Mouse (Mus musculus): ENCODE results near the gene Ern1. TPM values are rescaled to one million over a fixed set of nuclear protein-coding genes. Genes with fewer than 3 reads are reported as not detected.
"Not testable (repeated sequence)": the region's sequence is repeated elsewhere in the genome, so short reads cannot be mapped to it uniquely, and the experiment has no call there.

Gene Ern1
- polyA plus RNA-seq, 3 experiments from 2014 or later: 1.4 to 1.8 (median 1.6) TPM

DNA sequence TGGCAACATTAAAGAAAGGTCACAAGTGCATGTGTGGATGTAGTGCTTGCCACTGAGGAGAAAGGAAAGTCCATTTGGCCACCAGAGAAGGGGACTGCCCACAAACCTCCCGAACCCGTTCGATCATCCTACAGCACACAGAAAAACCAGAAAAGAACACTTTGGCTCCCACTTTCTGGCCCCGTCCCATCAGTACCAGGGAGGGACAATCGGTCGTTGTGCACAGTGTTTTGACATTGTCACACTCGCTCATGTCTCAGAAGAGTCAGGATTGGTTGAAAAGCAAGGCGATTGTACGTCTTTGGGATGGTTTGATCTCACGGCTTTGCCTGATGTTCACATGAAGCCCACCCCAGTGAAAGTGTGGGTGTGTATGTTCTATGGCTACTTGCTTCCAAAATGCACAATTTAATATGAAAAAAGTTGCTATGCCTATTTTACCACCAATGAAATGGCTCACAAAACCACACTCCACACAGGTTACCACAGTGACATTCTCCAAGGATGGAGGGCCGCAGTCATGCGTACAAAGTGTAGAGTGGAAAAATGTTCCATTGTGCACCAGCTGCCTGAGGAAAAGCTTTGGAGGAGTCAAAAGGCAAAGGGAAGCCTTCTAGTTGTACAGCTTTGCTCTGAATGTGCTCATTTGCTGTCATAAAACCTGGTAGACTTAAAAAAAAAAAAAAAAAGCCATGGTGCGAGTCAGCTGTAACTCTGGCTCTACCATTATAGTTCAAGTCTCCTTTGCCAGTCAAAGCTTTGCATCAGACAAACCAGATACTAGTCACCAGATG lies 15.2 kb upstream of the Ern1 start:
- ATAC-seq: no peak

- ATAC-seq: no peak
Measured at GRCm38 (mm10) chr11:106502159-106502505, 14.5 kb upstream of the Ern1 start.

- ATAC-seq: peak; percentile 26
Measured at GRCm38 (mm10) chr11:106501308-106502158, 13.9 kb upstream of the Ern1 start.

GRCm38 (mm10) chr11:106500393-106501307 lies 13.0 kb upstream of the Ern1 start:
- ATAC-seq: peak; percentile 99

- no peak for ATAC-seq
Measured at GRCm38 (mm10) chr11:106498739-106499379, 11.2 kb upstream of the Ern1 start.

DNA sequence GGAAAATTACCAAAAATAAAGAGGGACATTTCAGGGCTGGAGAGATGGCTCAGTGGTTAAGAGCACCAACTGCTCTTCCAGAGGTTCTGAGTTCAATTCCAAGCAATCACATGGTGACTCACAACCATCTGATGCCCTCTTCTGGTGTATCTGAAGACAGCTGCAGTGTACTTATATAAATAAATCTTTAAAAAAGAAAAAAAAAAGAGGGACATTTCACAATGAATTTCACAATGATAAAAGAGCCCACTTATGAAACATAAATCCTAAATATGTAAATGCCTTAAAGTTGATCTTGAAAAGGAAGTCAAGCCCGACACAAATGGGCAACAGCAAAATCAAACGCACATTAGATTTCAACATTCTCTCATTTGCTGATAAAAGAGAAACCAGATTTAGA lies 10.3 kb upstream of the Ern1 start:
- ATAC-seq: no peak

DNA sequence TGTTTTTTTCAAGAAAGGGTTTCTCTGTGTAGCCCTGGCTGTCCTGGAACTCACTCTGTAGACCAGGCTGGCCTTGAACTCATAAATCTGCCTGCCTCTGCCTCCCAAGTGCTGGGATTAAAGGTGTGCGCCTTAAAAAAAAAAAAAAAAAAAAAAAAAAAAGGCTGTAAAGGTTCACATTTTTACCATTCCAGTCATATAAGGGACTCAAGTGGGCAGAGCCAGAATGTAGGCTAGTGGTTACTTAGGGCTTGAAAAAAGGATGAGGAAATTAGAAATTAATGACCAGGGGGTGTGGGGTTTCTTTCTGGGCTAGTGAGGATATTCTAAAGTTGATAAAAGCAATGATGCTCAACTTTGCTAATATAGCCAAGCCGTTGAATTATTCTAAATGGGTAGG lies 9.4 kb upstream of the Ern1 start:
- not testable (repeated sequence) for ATAC-seq

GRCm38 (mm10) chr11:106492984-106493669 lies 5.5 kb upstream of the Ern1 start:
- no peak for ATAC-seq

GRCm38 (mm10) chr11:106491393-106491792 lies 3.7 kb upstream of the Ern1 start:
- ATAC-seq: peak; percentile 46

GRCm38 (mm10) chr11:106490600-106490999 lies 2.9 kb upstream of the Ern1 start:
- not testable (repeated sequence) for ATAC-seq

DNA sequence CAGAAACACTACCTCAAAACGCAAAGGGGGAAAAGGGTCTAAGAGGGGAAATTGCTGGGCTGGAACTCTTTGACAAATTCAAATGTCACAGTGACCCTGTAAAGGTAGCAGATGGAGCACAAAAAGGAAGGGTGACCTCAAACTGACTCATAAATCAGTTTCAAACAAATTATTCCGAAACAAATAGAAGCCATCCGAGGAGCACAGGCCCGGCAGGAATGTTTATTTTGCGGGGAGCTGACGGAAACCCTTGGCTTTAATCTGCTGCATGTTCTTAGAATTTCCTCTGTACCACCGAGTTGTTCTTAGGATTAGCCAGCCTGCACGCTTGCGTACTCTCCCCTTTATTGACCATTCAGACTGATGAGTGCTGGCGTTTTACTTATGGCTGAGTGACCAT lies 2.4 kb upstream of the Ern1 start:
- ATAC-seq: no peak

DNA sequence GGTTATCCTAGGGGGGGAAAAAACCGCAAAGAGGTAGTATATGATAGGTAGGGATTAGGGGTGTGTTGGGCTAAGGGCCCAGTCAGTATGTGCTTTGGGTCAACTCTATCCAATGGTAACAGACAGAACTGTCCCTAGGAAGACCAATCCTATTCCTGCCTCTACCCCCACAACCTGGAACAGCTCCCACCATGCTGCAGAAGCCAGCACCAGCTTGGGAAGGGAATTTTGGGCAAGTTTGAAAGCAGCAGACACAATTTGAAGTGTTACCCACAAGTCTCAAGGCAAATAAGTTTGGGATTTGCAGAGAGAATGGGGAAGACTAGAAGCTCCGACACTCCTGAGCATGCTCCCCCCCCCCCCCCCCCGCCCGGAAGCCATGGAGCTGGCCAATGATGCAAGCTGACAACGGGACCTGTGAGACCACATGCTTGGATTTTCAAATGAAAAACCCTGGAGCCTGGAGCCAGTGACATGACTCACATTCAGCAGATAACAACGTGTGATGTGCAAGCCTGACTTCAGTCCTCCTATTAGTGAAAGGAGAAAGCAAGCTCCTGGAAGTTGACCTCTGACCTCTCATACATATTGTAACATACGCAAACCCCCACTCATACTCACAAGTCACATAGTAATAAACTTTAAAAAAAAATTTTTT lies 1.5 kb upstream of the Ern1 start:
- no peak for ATAC-seq

DNA sequence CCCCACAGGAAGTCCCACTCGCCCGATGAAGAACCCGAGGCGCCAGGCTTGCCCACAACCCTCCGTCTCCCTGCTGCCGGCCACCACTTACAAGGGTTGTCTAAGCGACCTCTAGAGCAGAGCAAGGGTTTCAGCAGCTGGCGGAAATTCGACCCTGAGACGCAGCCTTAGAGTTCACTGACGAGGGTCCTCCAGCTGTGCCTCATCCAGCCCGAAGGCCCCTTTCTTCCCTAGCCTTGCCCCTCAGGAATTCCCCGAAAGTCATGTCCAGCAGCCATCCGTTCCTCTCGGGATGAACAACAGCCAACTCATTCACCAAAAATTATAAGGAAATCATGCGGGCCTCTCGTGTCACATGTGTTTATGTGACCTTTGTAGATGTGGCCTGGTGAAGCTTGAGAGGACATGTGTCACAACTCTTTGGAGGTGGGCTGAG lies 492 bp upstream of the Ern1 start:
- no peak for ATAC-seq

DNA sequence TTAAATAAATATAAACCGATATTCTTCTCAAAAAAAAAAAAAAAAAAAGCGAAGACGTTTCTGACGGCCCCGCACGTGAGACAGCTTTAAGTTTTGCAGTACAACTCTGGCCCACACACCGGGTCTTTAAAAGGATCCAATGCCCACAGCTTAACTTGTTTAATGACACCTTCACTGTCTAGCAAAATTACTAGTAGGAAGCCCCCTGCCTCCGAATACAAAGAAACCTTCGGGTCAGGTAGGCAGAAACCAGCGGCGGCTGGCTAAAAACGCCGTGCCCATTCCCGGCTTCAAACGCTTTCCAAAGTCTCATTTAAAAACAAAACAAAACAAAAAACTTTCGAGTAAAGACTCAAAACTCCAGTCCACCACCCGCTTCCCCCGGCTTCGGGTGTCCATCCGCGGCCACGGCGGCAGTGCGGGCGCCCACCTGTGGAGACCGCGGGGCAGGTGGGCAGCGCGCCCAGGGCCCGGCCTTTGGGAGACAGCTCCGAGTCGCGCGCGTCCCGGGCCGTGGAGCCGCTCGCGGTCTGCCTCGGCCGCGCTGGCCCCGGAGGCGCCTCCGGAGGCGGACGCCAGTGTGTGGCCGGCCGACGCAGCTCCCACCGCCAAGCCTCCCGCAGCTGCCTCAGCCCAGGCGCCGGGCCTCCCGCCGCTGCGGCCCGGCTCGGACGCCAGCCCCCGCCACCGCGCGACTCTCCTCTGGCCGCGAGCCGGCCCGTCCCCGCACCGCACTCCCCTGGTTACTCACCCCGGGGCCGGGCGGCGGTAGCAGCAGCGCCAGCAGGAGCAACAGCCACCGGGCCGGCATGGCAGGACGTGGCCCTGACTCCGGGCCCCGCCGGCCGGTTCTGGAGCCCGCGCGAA lies 553 bp downstream of the Ern1 start:
- no peak for ATAC-seq

DNA sequence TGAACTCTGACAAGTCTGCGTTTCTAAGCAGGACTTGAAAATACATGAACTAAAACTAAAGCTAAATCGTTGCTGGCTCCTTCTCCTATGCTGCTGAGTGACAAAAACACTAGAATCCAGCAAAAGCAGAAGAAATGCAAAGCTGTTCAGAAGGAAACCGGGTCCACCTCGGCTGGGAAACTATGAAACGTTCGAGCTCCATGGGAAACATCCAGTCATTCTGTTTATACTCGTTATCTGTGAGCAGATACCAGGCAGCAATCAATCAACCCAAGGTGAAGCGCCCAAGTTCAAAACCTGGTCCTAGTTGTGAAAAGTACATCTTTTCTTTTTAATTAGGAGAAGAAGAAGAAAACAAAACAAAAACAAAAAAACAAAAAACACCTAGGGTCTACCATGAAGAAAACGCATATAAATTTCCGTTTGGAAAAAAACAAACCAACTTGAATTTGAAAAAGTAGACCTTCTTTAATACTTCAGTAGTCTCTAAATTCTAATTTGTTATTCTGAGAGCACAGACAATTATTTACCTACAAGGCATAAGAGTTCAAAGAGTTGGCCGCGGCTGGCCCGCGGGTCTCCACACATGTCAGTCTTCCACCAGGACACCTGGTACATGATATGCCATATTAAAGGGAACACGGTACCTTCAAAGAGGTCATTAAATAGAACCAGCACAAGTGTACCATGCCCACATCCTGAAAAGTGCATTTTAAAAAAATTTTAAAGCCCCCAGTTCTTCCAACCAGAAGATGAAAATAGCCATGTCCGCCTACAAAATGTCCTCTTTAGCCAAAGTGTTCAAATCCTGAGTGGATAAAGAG lies 1.4 kb downstream of the Ern1 start:
- ATAC-seq: no peak

GRCm38 (mm10) chr11:106485611-106486010 lies 2.0 kb downstream of the Ern1 start:
- no peak for ATAC-seq

- ATAC-seq: no peak
Measured at GRCm38 (mm10) chr11:106484875-106485274, 2.8 kb downstream of the Ern1 start.

DNA sequence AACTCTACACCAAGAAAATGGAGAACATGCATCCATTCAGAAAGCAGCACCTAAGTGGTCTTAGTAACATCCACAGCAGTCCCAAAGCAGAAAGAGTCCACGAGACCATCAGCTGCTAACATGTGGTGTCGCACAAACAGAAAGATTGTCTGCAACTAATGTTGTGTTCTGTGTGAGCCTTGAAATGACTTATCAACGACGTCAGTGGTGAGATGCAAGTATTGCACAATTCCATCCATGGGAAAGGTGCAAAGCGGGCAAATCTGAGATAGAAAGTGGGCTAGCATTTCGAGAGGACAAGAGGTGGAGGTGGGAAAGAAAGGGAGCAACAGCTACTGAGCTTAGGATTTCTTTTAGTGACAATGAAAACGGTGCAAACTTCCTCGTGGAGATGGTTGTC lies 4.8 kb downstream of the Ern1 start:
- ATAC-seq: no peak

GRCm38 (mm10) chr11:106481651-106482050 lies 6.0 kb downstream of the Ern1 start:
- ATAC-seq: no peak
